Mouse (Mus musculus) urinary bladder, adult 2 months (tissue): ENCODE data around the gene Rap1gap. TPM values are rescaled to one million over a fixed set of nuclear protein-coding genes. Genes with fewer than 3 reads are reported as not detected.

Source experiments
- DNase-seq: peaks from one replicate; pipeline ENCODE4 v3.0.0; 2022; ENCODE audit warnings: low spot score
- polyA plus RNA-seq: library from polyadenylated mRNA; depleted of rRNA; stranded (reverse); fragments of >200 nt; gene quantifications from 2 replicates; pipeline ENCODE4 v1.2.3, GENCODE M21; 2012; rRNA removed

The Rap1gap gene
- polyA plus RNA-seq, 1 experiment = 66.6 TPM

DNA sequence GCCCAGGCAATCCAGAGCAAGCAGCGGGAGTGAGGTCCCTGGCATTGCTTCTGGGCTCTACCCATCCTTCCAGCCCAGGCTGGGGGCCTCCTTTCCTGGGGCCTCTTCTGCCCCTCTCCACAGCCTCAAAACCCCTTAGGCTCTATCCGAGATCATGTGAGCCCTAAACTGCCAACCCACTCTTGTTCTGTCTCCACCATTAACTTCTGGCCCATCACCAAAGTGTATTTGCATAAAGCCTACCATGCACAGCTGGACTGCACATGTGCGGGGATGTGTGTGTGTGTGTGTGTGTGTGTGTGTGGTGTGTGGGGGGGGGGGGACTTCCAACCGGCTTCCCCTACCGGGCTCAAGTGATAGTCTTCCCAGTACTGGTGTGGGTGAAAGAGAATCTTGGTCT, 109.5 kb downstream of the Rap1gap start:
- no peak for DNase-seq

DNA sequence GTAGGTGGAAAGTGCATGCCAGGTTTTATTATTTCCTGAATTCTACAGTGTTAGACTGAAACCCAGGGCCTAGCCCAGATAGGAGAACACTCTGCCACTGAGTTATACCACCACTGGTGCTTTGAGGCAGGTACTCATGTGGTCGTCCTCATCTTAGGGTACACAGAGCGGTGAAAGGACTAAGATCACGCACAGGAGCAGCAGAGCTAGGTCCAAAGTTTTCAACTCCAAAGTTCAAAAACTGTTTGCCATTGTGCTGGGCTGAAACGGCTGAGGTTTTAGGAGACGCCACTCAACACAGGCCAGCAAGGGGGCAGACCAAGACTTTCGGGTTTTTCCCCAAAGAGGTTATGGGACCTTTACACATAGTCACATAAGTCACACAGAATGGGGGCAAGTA, 110.0 kb downstream of the Rap1gap start:
- DNase-seq = no peak

DNA sequence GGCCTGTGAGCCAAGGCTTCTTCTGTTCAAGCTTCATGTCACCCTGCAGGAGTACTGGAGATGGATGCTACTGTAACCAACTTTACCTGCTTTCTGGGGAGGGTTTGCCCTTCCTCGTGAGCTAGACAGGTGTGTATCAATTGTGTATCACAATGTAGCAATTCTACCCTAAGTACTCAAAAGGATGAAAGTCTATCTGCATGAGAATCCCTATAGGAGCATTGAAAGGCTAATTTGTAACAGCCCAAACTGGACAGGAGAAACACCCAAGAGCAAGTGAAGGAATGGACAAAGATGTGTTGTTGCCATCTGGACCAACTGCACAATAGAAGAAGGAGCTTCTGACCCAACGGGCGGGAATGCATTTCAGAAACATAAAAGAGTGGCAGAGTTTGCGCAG, 113.3 kb downstream of the Rap1gap start:
- no peak for DNase-seq

DNA sequence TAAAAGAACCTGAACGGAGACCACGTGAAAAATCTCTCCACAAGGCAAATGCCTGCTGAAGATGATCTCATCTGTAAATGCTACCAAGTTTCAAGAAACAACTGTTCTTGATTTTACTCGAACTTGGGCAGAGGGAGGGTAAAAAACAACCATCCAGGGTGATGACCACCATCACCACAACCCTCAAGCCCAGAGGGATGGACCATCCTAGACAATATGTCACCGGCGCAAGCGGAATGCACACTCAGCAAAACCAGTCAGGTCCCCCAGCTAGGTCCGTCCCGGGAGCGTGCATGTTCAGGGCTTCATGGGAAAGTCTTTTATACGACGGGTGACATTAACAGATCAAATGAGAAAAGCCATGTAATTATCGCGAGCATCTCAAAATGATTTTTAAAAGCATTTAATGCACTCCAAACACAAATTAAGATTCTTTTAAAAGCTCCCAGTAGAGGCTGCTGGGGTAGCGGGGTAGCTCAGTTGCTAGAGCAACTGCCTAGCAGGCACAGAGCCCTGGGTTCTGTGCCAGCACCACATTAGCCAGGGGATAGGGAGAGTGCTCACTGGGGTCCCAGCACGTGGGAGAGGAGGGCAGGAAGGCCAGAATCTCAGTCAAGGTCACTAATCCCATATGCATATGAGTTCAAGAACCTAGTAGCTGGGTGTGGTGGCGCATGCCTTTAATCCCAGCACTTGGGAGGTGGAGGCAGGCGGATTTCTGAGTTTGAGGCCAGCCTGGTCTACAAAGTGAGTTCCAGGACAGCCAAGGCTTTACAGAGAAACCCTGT, 114.1 kb downstream of the Rap1gap start:
- no peak for DNase-seq

Other genes with a start within 250 kb of the Rap1gap start
- gene Cela3b, start 234.2 kb upstream of the Rap1gap start, polyA plus RNA-seq = 0.34 TPM in 1 of 2 replicates, not detected in the other
- gene 1700013G24Rik, start 211.4 kb upstream of the Rap1gap start, polyA plus RNA-seq = not detected in 2 replicates
- 35.5 and 115 TPM in 2 replicates for gene Hspg2, start 196.0 kb upstream of the Rap1gap start, polyA plus RNA-seq
- not detected in 2 replicates for gene Ldlrad2, start 90.2 kb upstream of the Rap1gap start, polyA plus RNA-seq
- gene Usp48, start 71.0 kb upstream of the Rap1gap start, polyA plus RNA-seq = 75.9 and 80.7 TPM in 2 replicates
- 96.6 and 104 TPM in 2 replicates for gene Alpl, start 131.7 kb downstream of the Rap1gap start, polyA plus RNA-seq
- gene Ece1, start 197.5 kb downstream of the Rap1gap start, polyA plus RNA-seq = 30.0 and 73.4 TPM in 2 replicates